Mouse (Mus musculus): ENCODE data around the gene Hs6st3.

The Hs6st3 gene

DNA sequence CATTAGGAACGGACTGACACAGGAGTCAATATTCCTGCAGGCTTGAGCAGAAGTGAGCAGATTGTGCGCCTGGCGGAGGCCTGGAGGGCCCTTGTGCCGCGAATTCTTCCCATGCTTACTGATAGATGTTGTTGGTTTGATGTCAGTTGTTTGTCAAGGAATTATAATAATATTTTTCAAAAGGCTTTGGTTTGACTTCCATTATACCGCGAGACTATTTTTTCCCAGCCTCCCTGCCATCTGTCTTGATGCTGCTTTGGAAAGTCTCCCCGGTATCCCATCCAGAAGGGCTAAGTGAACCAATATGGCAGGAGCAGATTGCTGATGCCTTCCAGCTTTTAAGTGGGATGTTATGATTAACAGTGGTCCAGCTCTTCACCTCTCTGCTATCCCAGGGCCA is 651.3 kb downstream of the Hs6st3 start:
- no peak for DNase-seq (ENCODE audit: low read depth, low spot score)

DNA sequence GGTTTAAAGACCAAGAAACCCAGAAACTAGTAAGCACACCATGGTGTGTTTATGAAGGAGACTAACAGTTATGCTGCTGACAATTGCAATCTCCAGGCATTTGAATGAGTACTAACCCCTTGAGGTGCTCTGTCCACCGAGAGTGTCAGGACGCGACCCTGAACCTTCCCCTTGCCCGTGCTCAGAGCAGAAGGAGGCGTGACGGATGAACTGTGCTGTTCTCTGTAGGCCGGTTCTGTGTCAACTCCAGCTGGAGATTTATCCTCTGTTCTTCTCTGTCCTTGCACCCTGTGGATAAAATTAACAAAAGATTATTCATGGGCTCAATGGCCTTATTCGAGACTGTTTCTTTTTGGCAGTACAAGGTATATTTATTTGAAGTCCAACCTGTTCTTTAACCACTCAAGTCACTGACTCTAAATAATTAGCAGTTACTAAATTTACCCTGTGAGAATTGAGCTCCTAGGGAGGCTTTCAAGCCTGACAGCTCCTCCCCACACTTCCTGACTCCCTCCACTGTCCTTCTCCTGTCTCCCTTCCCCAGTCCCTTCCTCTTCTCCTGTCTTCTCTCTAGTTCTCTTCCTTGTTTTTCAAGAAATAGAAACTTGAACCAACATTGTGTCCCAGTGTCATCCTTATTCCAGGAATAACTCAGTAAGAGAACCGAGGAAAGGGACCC is 659.2 kb downstream of the Hs6st3 start:
- no peak for DNase-seq (ENCODE audit: low read depth, low spot score)

DNA sequence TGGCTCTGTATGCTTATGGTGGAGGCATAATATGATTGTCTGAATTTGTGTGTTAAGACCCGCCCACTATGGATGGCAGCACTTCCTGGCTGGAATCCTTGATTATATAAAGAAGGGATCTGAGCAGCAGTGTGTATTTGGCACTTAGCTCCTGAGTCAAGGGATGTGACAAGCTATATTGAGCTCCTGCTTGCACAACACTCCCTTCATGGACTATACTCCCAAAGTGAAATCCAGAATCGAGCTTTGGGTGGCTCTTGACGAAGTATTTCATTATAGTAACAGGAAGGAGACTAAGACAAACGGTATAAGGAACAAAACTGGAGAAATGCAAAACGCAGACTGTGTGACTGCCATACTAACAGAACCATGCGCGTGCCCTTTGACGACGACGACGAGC is 660.4 kb downstream of the Hs6st3 start:
- no peak for DNase-seq (ENCODE audit: low read depth, low spot score)

DNA sequence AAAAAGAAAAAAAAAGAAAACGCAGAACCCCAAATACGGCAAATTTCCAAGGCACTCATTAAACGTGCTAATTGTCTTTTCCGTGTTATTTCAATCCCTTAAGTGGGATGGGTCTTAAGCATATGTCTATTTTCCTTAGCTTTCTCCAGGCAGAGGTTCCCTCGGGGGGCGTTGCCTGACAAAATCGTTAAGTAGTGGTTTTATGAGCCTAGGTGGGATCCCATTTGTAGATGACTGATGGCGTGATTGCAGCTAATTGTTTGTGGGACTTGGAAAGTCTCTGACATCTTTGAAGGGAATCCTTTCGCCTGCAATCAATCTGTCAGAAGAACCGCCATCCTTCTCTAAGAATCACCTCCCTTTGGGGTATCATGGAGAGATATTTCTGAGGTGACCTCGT is 662.7 kb downstream of the Hs6st3 start:
- DNase-seq (ENCODE audit: low read depth, low spot score): no peak

DNA sequence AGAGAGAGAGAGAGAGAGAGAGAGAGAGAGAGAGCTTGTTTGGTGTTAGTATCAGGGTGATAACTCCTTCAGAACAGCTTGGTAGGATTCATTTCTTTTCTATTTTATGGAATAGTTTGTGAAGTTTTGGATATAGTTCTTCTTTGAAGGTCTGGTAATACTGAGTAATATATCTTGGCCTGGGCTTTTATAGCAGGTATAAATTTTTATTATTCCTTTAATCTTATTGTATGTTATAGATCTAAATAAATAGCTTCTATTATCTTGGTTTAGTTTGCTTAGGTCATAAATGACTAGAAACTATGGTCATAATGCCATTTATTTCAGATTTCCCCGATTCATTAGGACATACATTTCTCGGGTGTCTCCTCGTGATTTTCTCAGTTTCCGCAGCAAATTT is 675.8 kb downstream of the Hs6st3 start:
- DNase-seq (ENCODE audit: low read depth, low spot score): no peak

DNA sequence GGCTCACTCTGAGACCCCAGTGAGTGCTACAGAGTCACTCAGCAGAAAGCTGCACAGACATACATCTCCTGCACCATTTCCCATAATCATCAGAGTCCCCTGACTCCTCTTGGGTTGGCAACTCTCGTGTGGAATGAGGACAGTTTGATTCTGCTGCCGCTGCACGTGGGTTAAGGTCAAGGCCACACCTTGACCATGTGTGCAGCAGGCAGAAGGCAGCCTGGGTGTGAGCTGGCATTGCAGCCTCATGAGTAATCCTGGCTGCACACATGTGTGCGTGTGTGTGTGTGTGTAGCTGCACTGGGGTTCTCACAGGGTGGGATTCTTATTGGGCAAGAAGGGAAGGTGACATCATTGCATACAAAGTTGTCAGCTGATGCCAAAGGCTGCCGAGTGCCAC is 677.5 kb downstream of the Hs6st3 start:
- no peak for DNase-seq (ENCODE audit: low read depth, low spot score)

DNA sequence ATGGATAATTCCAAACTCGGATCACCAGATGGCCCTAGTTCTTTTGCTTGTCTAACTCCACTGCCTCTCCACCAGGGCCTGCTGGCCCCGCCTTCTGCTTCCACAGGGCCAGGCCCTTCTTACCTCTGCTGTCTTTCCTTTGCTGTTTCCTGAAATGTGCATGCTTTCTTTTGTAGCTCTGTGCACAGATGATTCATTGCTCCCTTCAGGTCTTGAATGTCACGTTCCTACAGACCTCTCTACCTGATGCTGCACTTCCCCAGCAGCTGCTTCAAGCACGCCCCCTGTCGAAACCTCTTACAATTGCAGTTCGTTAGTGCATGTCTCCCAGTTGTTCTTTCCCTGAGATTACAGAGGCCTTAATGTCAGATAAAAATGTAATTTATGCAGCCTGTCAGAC is 682.4 kb downstream of the Hs6st3 start:
- no peak for DNase-seq (ENCODE audit: low read depth, low spot score)

DNA sequence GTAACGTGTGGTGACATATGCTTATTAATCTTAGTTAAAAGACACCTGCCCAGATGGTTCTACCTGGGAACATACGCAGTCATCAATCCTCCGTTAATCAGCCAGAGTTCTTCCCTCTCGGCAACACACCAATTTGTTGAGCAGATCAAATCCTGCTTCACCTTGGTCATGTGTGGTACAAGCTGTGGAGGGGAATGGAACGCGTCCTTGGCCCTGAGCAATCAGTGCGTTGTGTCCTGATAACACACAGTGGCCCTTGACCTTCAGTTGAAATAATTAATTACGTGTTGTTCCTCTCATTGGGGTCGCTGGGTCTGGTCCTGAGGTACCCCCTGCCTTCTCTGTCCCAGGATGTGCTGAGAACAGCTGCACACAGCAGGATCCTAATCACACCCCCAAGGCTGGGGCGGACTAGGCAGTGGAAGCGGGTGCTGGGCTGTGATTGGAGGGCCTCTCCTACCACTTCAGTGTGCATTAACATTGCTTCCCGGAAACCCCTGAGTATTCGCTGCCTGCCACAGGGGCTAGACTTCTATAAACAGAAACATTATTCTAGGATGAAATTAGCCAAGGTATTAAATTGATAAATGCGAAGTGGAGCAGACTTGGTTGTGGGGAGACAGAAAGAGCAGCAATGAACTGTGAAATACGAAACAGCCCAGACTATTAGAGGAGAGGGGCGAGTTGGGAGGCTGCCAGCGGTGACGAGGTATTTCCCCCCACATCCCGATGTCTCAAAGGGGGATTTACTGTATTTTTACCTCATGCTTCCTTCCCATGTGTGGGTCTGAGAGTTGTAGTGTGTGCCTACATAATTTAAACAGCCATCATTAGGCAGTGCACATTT is 693.2 kb downstream of the Hs6st3 start:
- DNase-seq (ENCODE audit: low read depth, low spot score): no peak

DNA sequence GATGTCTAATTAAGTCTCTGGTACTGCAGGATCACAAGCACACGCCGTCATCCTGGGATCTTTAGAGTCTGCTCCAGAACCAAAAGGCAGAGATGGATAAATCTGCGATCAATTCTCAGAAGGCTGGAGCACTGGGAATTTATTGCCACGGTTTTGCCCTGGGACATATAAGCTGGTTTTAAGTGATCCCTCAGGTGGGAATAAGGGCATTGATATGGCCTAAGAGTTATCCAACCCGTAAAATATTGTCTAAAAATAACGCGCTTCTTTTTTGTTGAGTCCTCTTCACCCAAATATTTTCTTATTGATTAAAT is 693.8 kb downstream of the Hs6st3 start:
- DNase-seq (ENCODE audit: low read depth, low spot score): no peak

DNA sequence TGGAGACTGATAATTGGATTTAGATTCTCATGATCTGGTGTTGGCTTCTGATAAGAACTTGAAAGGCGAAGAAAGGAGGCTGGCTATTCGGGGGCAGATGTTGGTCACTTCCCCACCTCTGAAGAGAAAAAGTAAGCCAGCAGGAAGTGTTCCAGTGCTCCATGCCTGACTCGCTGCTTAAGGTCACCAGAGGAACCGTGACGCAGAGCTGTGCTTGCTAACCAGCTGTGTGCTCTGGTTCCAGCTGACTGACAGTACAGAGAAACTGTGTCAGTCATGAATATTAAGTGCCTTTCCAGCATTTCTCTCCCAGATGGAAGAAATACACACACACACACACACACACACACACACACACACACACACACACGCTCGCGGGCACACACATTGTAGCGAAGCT is 694.8 kb downstream of the Hs6st3 start:
- DNase-seq (ENCODE audit: low read depth, low spot score): no peak

DNA sequence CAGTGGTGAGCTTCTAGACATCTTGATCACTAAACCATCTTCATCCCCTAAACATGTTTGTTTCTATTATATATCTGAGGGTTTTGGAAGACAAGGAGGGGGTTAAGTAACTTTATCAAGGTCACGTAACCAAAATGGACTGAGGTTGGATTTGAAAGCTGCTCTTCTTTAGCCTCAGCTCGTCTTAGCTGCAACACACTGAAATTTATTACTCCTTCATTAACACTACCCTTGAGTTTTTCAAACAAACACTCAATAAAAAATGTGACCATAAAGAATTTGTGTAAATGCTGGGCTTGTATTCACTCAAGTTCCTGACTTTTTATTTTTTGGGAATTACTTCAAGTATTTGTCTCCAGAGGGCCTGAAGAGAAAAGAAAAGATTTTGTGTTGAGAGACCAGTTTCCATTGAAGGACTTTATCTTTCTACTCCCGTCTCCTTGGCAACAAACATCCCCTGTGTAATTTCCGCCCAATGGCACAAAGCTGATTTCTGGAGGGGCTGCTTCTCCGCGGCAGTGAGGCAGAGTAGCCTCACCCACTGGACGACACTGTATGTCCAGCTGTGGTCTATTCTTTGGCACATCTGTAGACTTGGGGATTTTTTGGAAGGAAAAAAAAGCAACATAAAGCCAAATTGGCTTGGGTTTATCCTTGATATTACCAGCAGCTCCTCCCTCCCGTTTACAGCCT is 696.0 kb downstream of the Hs6st3 start:
- DNase-seq (ENCODE audit: low read depth, low spot score): no peak

DNA sequence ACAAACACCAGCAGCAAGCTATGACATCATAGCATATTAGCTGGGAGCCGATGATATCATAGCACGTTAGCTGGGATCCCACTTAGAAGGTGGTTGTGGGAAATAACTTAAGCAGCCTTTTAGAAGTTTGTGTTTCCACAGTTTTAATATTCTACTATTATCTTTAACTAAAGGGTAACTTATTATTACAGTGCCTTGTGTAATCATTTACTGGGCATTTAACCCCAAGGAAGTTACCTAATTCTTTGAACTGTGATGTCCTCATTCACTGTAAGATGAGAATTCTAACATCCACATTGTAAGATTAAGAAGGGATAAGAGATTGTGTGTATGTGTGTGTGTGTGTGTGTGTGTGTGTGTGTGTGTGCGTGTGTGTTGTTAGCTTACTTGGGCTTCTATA is 697.9 kb downstream of the Hs6st3 start:
- no peak for DNase-seq (ENCODE audit: low read depth, low spot score)

DNA sequence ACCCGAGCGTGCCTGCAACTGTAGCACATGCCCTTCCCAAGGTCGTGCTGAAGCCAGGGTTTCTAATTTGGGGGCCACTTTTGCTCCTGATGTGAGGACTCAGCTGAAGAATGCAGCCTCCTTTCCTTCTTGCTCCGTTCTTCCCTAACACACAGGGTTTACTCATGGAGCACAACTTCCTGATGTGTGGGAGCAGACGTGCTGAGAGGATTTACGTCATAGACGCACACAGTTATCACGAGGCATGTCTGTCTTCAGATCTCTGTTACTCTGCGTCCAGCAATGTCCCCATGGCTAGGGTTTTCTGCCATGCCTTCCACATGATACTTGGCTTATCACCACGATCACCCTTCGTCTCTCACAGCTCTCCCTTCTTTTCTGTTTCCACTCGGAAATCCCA is 709.4 kb downstream of the Hs6st3 start:
- DNase-seq (ENCODE audit: low read depth, low spot score): no peak

DNA sequence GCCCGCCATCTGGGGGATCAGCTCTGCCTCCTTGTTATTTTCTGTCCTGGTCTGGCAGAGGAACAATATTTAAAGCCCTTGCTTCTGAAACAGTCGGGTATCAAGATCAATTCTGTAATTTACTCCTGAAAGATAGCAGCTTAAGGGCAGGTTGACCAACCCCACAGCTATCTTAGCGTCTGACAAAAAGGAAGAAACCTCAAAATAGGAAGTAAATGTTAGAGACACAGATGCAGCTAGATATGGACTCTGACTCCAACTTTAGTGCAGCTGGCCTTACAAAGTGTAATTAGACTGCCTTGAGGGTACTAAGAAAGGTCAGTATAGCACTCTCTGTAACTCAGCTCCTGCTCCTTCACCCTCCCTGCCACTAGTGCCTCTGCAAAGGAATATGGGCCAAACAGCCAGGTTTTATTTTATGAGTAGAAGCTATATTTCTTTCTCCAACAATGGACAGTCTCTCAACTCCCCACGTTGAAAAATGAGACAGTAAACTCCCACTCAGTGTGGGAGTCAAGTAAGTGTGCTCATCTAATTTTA is 710.7 kb downstream of the Hs6st3 start:
- no peak for DNase-seq (ENCODE audit: low read depth, low spot score)

DNA sequence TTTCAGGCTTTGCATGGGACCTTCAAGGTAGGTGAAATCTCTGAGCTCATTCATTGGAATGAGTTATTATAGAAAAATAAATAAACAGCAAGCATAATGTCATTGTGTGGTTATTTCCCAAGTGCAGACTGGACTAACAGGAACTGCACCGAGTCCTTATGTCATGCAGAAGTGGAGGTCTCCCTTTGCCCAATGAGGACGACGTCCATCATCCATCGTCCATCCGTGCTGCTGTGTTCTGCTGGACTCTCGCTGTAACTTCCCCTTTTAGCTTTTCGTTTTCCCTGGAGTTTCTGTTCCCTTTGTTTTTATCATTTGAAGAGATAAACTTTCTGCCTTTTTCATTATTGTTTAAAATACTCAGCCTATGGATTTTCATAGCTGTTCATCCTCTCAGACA is 711.2 kb downstream of the Hs6st3 start:
- DNase-seq (ENCODE audit: low read depth, low spot score): no peak

DNA sequence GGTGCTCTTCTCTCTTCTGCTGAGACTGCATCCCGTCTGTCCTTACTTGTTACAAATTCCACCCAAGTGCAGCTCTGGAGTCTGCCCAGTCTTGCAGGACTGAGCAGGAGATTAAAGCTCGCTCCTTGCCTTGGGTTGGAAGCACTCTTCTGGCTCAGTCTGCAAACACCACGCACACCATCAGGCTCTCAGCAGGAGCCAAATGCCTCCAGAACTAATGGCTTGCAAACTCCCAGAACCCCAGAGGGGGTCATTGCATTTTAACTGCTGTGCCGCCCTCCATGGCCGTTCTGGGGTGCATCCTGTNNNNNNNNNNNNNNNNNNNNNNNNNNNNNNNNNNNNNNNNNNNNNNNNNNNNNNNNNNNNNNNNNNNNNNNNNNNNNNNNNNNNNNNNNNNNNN is 714.0 kb downstream of the Hs6st3 start:
- no peak for DNase-seq (ENCODE audit: low read depth, low spot score)

DNA sequence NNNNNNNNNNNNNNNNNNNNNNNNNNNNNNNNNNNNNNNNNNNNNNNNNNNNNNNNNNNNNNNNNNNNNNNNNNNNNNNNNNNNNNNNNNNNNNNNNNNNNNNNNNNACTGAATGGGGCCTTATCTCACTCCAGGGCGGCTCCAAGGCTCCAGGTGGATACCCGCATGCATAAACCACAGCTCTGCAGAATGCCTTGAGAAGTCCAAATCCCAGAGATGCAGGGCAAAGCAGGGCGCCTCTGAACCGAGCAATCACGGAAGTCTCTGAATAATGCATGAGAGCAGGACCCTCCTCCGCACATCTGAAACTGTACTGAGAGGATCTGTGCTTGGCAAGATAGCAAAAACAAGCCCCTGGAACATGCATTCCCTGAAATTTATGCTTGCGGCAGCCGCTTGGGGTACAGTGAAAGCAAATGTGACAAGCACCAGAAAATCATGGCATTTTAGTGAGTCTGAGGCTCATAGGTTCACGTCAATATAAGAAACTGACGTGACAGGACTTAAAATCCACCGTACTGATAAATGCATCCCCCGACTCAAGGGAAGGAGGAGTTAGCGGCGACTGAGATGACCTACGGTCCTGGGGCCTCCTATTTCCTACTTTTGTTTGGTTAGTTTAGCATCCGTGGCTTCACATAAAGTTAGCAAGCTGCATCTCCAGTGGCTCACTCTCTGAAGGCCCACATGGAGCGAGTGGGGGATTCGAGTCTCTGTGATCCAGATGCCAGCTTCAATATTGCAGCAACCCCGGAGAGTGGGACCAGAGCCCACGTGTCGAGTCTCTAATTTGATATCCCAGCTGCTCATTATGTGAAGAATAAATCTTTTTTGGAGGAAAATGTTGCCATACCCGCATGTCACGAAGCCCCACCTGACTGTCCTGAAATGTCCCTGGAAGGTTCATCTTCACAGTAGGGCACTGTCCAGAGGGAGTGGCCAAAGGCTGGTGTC is 719.5 kb downstream of the Hs6st3 start:
- DNase-seq (ENCODE audit: low read depth, low spot score): no peak

DNA sequence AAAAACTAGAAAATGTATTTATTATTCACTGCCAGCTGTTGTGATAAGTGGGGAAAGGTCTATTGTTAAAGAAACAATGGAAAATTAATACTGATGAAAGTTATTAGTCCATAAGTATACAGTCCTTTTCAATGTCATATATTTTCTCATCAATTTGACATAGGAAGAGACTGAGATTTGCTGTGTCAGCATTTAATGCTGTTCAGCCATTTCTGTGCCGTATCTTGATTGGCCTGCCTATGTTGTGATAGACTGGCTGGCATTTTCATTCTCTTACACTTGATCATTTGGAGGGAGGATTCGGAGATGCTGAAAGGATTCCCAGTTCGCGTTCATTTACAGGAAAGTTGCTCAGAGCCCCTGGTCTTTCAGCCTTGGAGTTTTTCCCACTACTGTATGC is 735.5 kb downstream of the Hs6st3 start:
- no peak for DNase-seq (ENCODE audit: low read depth, low spot score)

DNA sequence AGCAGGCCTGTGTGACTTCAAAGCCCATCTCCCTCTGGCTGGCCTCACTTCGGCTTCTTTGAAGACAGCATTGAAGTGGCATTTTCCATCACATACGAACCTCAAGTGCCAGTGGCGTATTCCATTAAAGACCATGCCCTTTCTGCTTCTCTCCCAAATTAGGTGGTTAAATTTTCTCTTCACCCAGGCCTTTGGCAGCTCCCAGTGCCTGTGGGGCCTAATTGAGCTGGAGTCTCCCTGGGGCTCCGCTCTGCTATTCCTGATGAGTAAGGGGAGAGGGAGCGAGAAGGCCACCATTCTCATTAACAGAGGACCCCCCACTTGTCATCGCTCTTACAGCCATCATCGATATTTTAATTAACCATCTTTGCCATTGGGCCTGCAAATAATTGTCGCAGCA is 754.8 kb downstream of the Hs6st3 start:
- no peak for DNase-seq (ENCODE audit: low read depth, low spot score)

DNA sequence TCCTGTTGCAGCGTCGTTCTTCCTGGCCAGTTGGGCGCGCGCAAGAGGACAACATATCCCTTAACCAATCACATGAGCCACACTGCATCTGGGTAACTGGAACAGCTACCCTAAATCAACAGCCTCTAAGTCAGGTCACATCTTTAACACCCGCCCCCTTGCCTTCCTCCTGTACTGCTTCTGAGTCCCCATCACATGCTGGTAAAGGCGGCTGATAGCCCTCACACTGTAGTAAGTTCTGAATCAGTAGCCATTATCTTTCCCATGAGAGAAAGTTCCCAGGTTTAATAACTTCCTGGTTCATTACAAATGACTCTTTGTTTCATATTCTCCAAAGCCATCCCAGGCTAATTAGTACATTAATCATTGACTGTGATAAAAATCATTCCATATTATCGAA is 757.0 kb downstream of the Hs6st3 start:
- DNase-seq (ENCODE audit: low read depth, low spot score): no peak

DNA sequence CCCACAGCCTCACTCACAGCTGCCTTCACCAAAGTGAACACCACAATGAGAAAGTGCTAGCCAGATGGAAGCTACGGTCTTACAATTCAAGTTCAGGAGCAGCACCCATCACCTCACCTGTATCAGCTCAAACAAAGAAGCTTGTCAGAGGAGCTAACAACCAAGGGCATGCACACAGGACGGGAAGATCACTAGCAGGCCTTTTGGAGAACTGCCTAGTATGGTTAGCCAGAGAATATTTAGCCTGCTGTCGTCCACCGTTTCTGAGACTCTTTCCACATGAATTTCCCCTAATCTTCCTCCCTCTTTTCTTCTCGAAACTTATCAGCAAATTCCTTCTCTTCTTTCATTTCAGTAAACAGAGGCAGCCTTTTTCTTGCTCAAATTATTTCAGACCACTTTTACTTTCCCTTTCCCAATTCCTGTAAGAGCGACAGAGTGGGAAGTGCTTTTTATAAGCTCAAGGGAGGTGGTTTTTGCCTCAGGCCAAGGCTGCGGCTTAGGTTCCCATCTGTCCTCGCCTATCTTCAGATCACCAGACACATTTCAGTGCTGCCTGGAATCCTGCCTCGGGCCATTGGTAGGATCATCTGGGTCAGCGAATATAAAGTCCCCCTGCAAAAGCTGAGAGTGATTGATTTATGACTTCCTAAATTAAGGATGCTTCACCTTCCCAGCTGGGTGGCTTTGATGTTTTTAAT is 757.8 kb downstream of the Hs6st3 start:
- no peak for DNase-seq (ENCODE audit: low read depth, low spot score)

Data from retina, adult 2 months (tissue).